Mouse (Mus musculus) ovary, postnatal 10 days (tissue): ENCODE data around the gene Dnaaf2.
"Not testable (repeated sequence)": the region's sequence is repeated elsewhere in the genome, so short reads cannot be mapped to it uniquely, and the experiment has no call there.

Experiments used
- DNase-seq: peaks from one replicate; pipeline ENCODE4 v3.0.0; 2022; ENCODE audit warnings: low spot score

The Dnaaf2 gene

DNA sequence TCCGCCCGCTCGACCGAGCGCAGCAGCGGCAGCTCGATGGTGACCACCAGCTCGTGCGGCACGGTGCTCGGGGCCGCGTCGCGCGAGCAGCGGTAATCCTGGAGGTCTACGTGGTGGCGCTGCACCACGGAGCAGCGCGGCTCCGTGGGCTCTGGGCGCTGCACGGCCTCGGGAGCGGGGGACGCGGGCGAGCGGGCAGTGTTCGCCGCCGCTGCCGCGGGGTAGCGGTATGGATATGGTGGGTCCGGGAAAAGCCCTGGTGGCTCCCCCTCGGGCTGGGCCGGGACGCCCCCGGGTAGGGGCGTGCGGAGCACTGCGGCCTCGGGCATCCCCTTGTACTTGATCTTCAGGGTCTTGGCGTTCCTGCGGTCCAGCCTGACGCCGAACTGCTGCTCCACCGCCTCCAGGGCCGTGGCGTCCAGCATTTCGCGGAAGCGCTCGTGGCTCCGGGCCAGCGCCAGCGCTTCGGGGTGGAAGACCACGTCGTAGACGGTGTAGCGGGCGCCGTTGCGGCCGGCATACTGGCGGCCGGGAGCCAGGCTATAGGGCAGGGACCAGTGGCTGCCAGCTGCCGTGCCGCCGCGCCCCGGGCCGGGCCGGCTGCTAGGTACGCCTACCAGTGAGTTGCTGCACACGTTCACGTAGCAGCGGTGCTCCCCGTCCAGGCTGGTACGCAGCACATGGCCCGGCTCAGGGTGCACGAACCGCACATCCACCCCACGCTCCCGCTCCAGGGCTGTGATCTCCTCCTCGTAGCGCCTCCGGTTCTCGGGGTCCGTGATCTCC lies 658 bp downstream of the Dnaaf2 start:
- DNase-seq, result peak; percentile 34

- peak; percentile 37 for DNase-seq
These were observed 1.5 kb downstream of the Dnaaf2 start, which contains the start of gene Gm49383 for GRCm38 (mm10) chr12:69196444-69197377. Gene Gm49383, minus strand, starts transcription at chr12:69197104.

- DNase-seq, result no peak
These were observed 5.6 kb downstream of the Dnaaf2 start for GRCm38 (mm10) chr12:69192637-69193036.

- no peak for DNase-seq
These were observed 6.8 kb downstream of the Dnaaf2 start for GRCm38 (mm10) chr12:69191396-69191795.

- DNase-seq, result no peak
These were observed 7.7 kb downstream of the Dnaaf2 start for GRCm38 (mm10) chr12:69190522-69190921.

DNA sequence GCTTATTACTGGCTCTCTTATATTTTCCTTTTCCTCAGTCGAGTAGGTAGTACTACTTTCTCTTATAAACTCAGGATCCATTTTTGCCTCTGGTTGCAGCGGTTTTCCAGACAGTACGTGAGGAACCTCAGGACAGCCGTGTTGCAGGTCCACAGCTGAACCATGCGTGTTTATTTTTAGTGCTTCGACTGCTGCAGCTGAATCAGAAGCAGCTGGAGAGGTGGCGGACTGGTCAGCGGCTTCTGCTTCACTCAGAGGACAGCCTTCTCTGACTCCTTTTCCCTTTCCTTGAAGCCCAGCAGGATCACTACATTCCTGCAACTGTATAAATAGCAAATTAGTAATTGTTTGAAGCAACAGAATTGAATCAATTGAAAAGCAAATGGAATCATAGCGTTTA lies 8.2 kb downstream of the Dnaaf2 start:
- no peak for DNase-seq

- no peak for DNase-seq
These were observed 11.3 kb downstream of the Dnaaf2 start for GRCm38 (mm10) chr12:69186811-69187471.

- no peak for DNase-seq
These were observed 12.9 kb downstream of the Dnaaf2 start for GRCm38 (mm10) chr12:69185371-69185770.

DNA sequence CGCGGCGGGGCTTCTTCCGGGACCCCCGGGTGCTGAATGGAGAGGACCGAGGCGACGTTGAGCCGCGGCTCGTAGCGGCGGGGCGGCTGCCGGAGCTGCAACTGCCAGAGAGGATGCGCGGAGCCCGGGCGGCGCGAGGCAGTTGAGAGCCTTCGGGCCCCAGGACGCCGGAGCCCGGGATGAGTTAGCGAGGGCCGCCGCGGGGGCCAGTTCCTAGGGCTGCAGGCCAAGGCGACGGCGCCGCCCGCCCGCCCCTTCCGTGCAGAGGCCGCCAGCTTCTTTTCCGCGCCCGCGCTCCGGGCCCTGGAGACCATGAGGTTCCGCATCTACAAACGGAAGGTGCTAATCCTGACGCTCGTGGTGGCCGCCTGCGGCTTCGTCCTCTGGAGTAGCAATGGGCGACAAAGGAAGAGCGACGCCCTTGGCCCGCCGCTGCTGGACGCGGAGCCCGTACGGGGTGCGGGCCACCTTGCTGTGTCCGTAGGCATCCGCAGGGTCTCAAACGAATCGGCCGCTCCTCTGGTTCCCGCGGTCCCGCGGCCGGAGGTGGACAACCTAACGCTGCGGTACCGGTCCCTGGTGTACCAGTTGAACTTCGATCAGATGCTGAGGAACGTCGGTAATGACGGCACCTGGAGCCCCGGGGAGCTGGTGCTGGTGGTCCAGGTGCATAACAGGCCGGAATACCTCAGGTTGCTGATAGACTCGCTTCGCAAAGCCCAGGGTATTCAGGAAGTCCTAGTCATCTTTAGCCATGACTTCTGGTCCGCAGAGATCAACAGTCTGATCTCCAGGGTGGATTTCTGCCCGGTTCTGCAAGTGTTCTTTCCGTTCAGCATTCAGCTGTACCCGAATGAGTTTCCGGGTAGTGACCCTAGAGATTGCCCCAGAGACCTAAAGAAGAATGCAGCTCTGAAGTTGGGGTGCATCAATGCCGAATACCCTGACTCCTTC lies 13.6 kb downstream of the Dnaaf2 start:
- DNase-seq, result no peak

DNA sequence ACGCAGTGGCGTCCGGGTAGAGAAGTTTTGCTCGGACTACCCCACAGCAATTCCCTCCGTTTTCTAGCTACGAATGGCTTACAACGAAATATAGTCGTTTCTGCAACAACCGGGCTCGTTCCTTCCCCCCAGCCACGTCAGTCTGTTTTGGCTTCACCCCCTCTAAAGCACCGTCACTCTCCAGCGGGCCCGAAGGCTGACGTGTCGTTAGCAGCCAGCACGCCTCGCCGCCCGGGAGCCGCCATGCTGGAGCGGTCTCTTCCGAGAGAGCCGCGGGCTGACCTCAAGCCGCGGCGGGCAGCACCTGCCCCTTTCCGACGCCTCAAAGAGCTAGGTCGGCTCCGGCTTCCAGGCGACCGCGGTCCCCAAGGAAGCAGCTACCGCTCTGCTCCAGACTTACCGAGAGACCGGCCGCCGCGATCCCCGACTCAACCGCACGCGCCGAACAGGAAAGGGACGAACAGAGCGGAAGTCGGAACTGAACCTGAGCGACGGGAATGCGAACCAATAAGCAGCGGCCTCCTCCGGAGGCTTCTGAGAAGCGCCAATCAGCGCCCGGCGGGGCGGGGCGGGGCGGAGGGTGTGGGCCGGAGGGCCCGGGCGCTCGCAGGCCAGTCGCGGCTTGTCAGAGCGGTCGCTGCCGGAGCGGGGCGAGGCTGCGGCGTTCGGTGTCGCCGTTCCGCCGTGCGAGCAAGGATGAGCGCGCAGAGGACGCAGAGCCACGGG lies 14.5 kb downstream of the Dnaaf2 start, which contains the start of the genes Rpl36al and Mgat2:
Gene Rpl36al, minus strand, starts transcription at position 501 of the 726 bp plus-strand sequence.
Gene Mgat2, plus strand, starts transcription at position 575 of the 726 bp plus-strand sequence.
- DNase-seq, result peak; percentile 98

- no peak for DNase-seq
These were observed 16.4 kb downstream of the Dnaaf2 start for GRCm38 (mm10) chr12:69181800-69182199.

- no peak for DNase-seq
These were observed 18.9 kb downstream of the Dnaaf2 start for GRCm38 (mm10) chr12:69179371-69179770.

- DNase-seq, result no peak
These were observed 20.7 kb downstream of the Dnaaf2 start for GRCm38 (mm10) chr12:69177526-69177925.

DNA sequence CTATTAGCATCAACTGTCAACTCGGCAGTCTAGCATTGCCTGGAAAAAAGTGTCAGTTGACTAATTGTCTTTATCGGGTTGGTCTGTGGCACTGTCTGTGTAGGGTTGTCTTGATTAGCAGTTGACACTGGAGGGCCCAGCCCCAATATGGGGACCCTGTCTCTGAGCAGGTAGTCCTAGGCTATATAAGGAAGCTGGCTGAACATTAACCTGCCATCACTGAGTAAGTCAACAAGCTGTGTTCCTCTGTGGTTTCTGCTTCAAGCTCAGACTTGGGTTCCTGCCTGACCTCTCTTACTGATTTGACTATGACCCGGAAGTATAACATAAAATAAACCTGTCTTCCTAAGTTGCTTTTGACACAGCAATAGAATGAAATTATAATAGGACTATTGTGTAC lies 22.3 kb downstream of the Dnaaf2 start:
- DNase-seq, result no peak

DNA sequence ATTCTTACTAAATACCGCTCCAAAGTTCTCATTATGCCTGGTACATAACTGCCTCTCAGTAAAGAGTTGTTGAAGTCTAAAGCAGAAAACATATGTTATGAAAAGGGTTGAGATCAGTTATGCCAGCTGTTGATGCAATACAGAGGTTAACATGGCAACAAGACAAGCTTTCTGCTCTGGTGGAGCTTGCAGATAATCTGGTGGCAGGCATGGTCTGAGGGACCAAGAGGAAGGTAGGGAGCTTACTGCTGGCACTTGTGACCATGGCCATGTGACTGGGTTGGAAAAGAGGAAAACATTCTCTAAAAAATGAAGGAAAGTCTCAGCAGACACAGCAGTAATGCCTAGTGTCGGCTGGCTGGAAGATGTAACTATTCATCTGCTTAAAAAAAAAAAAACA lies 26.9 kb downstream of the Dnaaf2 start:
- DNase-seq, result no peak

DNA sequence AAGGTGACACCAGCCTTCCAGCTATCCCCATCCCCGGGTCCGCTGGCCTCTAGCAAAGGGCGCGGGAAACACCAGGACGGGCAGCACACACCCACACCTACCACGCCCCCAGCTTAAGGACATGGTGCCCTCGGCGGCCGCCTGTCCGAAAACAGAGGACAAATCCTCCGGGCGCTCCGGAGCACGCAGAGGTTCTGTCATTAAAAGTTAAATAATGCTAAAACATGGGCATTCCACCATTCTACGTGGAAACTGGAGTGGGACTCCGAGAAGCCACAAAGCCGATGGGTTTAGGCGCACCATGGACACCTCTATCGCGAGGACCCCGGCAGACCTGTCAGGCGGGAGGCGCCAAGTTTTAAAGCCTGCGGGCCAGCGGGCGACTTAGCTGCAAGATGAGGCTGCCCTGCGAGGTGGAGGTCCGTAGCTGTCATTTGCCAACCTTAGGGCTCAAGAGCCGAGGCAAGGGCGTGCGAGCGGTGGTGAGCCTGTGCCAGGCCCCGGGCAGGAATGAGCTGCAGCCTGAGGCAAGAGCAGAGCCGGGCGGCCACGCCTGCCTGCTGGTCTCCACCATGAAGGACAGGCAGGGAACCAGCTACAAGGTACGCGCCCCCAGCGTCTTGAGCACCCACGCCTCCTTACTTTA lies 29.6 kb downstream of the Dnaaf2 start, which contains the start of gene Lrr1:
Gene Lrr1, plus strand, starts transcription at position 354 of the 646 bp plus-strand sequence.
- peak; percentile 86 for DNase-seq

DNA sequence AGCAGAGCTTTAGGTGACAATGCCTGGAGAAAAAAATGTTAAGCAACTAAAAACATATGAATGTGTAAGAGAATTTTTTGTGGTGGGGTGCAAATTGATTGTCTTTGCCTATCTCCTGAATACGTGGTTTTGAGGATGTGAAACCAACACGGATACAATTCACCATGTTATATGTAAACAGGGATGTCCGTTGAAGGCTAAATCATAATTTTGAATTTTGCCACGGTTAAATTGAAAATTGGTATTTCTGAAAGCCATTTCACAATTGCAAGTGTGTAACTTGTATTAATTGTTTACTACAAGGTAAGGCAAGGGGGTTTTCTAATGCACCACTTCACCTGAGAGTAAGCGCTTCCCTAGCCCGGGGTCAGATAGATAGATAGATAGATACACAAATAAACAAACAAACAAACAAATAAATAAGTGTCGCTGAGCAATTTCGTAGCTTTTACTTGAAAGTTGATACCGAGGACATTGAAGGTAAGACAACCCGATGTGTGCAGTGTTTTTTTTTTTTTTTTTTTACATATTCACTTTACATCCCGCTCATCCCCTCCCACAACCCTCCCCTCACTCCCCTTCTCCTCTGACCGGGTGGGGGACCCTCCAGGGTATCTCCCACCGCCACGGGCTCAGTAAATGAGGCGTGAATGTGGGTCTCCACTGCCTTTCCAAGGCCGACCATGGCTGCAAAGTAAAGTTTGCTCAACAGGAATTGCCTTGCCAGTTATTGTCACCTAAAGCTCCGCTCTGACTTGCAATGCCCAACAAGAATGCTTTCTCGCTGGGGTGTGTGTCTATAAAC lies 30.4 kb downstream of the Dnaaf2 start:
- no peak for DNase-seq

- DNase-seq, result not testable (repeated sequence)
These were observed 31.2 kb downstream of the Dnaaf2 start for GRCm38 (mm10) chr12:69166861-69167581.
